Mouse (Mus musculus): ENCODE results near the gene Rabgap1l. TPM values are rescaled to one million over a fixed set of nuclear protein-coding genes. Genes with fewer than 3 reads are reported as not detected.

The Rabgap1l gene
- polyA plus RNA-seq, 1 experiment = 56.5 TPM

DNA sequence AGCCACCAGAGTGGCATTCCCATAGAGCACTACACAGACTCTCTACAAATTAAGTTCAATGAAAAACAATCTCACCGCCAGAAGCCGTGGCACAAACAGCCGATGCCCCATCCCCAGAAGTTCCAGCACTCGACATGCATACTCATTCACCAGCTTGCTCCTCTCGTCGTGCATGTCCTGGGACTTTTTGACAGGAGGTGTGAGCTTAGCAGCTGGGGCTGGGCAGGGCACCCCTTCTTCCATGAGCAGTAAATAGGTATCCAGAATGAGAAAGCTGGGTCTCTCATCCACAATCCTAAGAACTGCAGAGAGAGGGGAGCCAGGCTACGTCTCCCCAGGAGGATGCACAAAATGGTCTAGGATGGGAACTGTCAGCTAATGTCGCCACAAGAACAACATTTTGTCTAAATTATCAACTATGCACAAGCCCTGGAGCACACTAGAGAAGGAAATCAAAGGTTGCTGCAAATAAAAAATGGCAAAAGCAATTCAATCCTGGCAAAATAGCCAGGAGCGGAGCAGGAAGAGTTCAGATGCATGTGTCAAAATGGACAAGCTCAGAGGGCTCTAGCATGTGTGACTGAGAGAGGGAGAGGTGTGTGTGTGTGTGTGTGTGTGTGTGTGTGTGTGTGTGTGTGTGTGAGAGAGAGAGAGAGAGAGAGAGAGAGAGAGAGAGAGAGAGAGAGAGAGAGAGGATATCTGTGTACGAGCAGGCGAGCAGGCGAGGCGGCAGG, 441.7 kb downstream of the Rabgap1l start:
- H3K4me3 ChIP-seq (ENCODE audit: control insufficient read depth, insufficient read depth, low read length) = no peak overlapping the region
- no peaks in the 10 kb centered on the region for H3K36me3 ChIP-seq (ENCODE audit: control insufficient read depth, insufficient read depth, low read length)
- no peaks in the 10 kb centered on the region for H3K27me3 ChIP-seq (ENCODE audit: control insufficient read depth, insufficient read depth, low read length)
- no peak overlapping the region for H3K27ac ChIP-seq (ENCODE audit: control insufficient read depth, insufficient read depth, low read length)
- no peak for DNase-seq
- no peak for TF ChIP-seq CTCF (IDR thresholded peaks at IDR 0.05; ENCODE audit: borderline replicate concordance, control insufficient read depth, extremely low read depth, insufficient read depth, low read length, poor library complexity)
- TF ChIP-seq POLR2A (IDR thresholded peaks at IDR 0.05; ENCODE audit: control insufficient read depth, extremely low read depth, insufficient read depth, low read length, poor library complexity) = no peak
- WGBS = 83% methylated on average over 13 of the region's 13 CpGs
- no peaks in the 10 kb centered on the region for H3K4me1 ChIP-seq (replicated peaks; ENCODE audit: control insufficient read depth, insufficient read depth, low read length)

DNA sequence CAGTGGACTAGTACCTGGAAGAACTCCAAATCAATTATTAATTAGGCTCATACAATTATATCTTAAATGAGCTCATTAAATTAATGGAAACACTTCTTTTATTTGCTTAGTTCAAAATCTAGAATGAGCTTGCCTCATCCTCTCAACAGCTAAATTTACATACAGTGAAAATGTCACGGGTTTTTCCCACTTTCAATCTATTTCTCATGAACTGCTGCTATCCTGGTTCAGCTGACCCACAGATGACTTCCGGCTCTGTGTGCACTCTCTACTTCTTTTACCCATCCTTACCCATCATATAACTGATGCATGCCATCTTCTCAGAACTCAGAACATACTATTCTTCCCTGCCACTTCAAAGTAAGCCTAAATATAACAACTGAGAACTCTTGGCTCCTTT, 452.4 kb downstream of the Rabgap1l start:
- Histone ChIP-seq H3K4me3 (ENCODE audit: control insufficient read depth, insufficient read depth, low read length) (no peak overlapping the region), H3K27me3 (ENCODE audit: control insufficient read depth, insufficient read depth, low read length) (no peaks in the 10 kb centered on the region), H3K27ac (ENCODE audit: control insufficient read depth, insufficient read depth, low read length) (no peak overlapping the region), H3K36me3 (ENCODE audit: control insufficient read depth, insufficient read depth, low read length) (no peaks in the 10 kb centered on the region), H3K4me1 (replicated peaks; ENCODE audit: control insufficient read depth, insufficient read depth, low read length) (no peaks in the 10 kb centered on the region)
- no peak for DNase-seq
- WGBS = 88% methylated on average over 2 of the region's 2 CpGs
- TF ChIP-seq POLR2A (IDR thresholded peaks at IDR 0.05; ENCODE audit: control insufficient read depth, extremely low read depth, insufficient read depth, low read length, poor library complexity) = no peak
- TF ChIP-seq CTCF (IDR thresholded peaks at IDR 0.05; ENCODE audit: borderline replicate concordance, control insufficient read depth, extremely low read depth, insufficient read depth, low read length, poor library complexity) = no peak

DNA sequence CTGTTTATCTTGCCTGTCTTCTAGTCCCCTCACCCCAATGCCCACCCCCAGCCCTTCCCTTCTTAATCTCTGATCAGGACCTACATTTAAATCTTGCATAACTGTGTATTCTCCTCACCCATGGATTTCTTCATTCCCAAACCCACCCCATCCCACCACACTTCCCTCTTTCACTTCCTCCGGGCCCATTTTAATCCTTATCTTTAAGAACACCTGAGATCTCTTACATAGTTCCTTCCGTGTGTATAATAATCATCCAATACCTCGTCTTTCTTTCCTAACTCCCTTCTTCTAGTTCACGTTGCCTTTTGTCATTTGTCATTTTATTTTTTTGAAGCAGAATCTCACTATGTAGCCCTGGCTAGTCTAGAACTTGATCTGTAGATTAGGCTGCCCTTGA, 453.6 kb downstream of the Rabgap1l start:
- no peak overlapping the region for H3K27ac ChIP-seq (ENCODE audit: control insufficient read depth, insufficient read depth, low read length)
- no peak for DNase-seq
- H3K36me3 ChIP-seq (ENCODE audit: control insufficient read depth, insufficient read depth, low read length) = no peaks in the 10 kb centered on the region
- H3K4me3 ChIP-seq (ENCODE audit: control insufficient read depth, insufficient read depth, low read length) = no peak overlapping the region
- 39% methylated on average over 4 of the region's 4 CpGs for WGBS
- H3K4me1 ChIP-seq (replicated peaks; ENCODE audit: control insufficient read depth, insufficient read depth, low read length) = no peaks in the 10 kb centered on the region
- no peaks in the 10 kb centered on the region for H3K27me3 ChIP-seq (ENCODE audit: control insufficient read depth, insufficient read depth, low read length)
- TF ChIP-seq CTCF (IDR thresholded peaks at IDR 0.05; ENCODE audit: borderline replicate concordance, control insufficient read depth, extremely low read depth, insufficient read depth, low read length, poor library complexity) (no peak), POLR2A (IDR thresholded peaks at IDR 0.05; ENCODE audit: control insufficient read depth, extremely low read depth, insufficient read depth, low read length, poor library complexity) (no peak)

DNA sequence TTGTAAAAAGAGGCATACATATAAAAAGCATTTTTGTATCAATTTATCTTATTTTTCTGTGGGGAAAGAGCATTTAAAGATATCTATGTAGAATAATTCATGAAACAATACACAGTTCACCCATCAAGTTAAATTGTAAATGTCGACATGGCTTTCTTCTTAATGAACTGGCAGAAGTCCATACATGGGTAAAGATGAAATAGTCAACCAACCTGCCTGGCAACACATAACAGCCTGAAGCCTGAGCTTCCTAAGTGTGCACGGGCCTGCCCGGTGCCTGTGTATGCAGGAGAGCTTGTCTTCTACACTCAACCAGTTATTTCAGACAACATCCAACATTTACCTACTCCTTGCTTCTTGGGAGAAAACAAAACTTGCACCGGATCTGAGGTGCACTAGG, 458.2 kb downstream of the Rabgap1l start:
- Histone ChIP-seq H3K27ac (ENCODE audit: control insufficient read depth, insufficient read depth, low read length) (no peak overlapping the region), H3K36me3 (ENCODE audit: control insufficient read depth, insufficient read depth, low read length) (no peaks in the 10 kb centered on the region), H3K27me3 (ENCODE audit: control insufficient read depth, insufficient read depth, low read length) (no peaks in the 10 kb centered on the region), H3K4me3 (ENCODE audit: control insufficient read depth, insufficient read depth, low read length) (no peak overlapping the region), H3K4me1 (replicated peaks; ENCODE audit: control insufficient read depth, insufficient read depth, low read length) (no peaks in the 10 kb centered on the region)
- WGBS = 95% methylated on average over 4 of the region's 4 CpGs
- no peak for TF ChIP-seq POLR2A (IDR thresholded peaks at IDR 0.05; ENCODE audit: control insufficient read depth, extremely low read depth, insufficient read depth, low read length, poor library complexity)
- no peak for TF ChIP-seq CTCF (IDR thresholded peaks at IDR 0.05; ENCODE audit: borderline replicate concordance, control insufficient read depth, extremely low read depth, insufficient read depth, low read length, poor library complexity)
- DNase-seq = no peak

DNA sequence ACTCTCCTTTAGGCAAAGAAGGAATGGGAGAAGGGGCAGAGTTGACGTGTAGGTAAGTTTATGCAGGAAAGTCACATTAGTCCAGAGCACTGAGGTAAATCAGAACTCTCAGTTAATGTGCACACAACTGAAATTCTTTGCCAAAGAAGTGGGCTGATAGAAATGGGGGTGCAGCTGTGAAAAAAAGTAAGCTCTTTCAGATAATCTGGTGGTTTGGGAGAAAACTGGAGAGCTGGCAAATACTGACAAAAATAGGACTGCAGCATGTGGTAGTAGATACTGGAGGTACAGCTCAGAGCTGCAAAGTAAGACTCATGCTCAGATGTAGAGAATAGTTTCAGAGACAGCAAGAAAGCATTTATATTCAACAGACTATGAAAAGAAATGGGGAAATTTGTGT, 462.2 kb downstream of the Rabgap1l start:
- 95% methylated on average over 1 of the region's 1 CpGs for WGBS

DNA sequence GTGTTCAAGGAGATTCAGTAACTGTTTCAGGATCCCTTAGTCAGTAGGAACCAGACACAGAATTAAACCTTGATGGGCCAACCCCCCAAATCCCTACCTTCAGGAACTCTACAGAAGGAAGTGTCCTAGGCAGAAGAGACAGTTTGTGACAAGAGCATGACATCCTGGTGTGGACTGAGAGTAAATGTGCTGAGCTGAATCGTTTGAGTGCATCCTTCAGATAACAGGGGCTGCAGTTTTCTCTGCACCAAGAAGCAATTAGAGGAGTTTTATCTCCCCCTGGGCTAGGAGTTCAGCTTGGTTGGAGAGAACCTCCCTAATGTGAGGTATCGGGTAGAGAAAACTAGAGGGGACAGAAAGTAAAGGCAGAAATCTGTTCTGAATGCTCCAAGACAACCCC, 462.8 kb downstream of the Rabgap1l start:
- H3K4me1 ChIP-seq (replicated peaks; ENCODE audit: control insufficient read depth, insufficient read depth, low read length) = peaks cover 4% of the 10 kb centered on the region
- no peaks in the 10 kb centered on the region for H3K36me3 ChIP-seq (ENCODE audit: control insufficient read depth, insufficient read depth, low read length)
- H3K27ac ChIP-seq (ENCODE audit: control insufficient read depth, insufficient read depth, low read length) = no peak overlapping the region
- DNase-seq = no peak
- WGBS = 85% methylated on average over 2 of the region's 2 CpGs
- no peak overlapping the region for H3K4me3 ChIP-seq (ENCODE audit: control insufficient read depth, insufficient read depth, low read length)
- H3K27me3 ChIP-seq (ENCODE audit: control insufficient read depth, insufficient read depth, low read length) = no peaks in the 10 kb centered on the region
- TF ChIP-seq POLR2A (IDR thresholded peaks at IDR 0.05; ENCODE audit: control insufficient read depth, extremely low read depth, insufficient read depth, low read length, poor library complexity) (no peak), CTCF (IDR thresholded peaks at IDR 0.05; ENCODE audit: borderline replicate concordance, control insufficient read depth, extremely low read depth, insufficient read depth, low read length, poor library complexity) (no peak)

More for the DNA sequence above, 462.2 kb downstream of the Rabgap1l start:
- Histone ChIP-seq H3K4me1 (replicated peaks; ENCODE audit: control insufficient read depth, insufficient read depth, low read length) (no peaks in the 10 kb centered on the region), H3K36me3 (ENCODE audit: control insufficient read depth, insufficient read depth, low read length) (no peaks in the 10 kb centered on the region), H3K27ac (ENCODE audit: control insufficient read depth, insufficient read depth, low read length) (no peak overlapping the region), H3K27me3 (ENCODE audit: control insufficient read depth, insufficient read depth, low read length) (no peaks in the 10 kb centered on the region), H3K4me3 (ENCODE audit: control insufficient read depth, insufficient read depth, low read length) (no peak overlapping the region)
- TF ChIP-seq POLR2A (IDR thresholded peaks at IDR 0.05; ENCODE audit: control insufficient read depth, extremely low read depth, insufficient read depth, low read length, poor library complexity) (no peak), CTCF (IDR thresholded peaks at IDR 0.05; ENCODE audit: borderline replicate concordance, control insufficient read depth, extremely low read depth, insufficient read depth, low read length, poor library complexity) (no peak)
- no peak for DNase-seq

Data from thymus, adult 2 months (tissue).